Mouse (Mus musculus) liver, postnatal 0 days (tissue): ENCODE measurements at regions not wholly inside any gene's neighbourhood (a gene's known extent, or its start where the extent isn't known, plus 50 kb on each side); places are given as distances from the start of the nearest gene placed in this dataset.

Source experiments
- CTCF ChIP-seq: sonication (generic); IDR thresholded peaks from 2 replicates; pipeline ENCODE4 v1.5.1; 2016; ENCODE audit warnings: antibody characterized with exemption, low read depth
- EP300 ChIP-seq: IDR thresholded peaks from 2 replicates; pipeline ENCODE4 v1.6.1; 2016; ENCODE audit warnings: antibody characterized with exemption, low read depth, mild to moderate bottlenecking

DNA sequence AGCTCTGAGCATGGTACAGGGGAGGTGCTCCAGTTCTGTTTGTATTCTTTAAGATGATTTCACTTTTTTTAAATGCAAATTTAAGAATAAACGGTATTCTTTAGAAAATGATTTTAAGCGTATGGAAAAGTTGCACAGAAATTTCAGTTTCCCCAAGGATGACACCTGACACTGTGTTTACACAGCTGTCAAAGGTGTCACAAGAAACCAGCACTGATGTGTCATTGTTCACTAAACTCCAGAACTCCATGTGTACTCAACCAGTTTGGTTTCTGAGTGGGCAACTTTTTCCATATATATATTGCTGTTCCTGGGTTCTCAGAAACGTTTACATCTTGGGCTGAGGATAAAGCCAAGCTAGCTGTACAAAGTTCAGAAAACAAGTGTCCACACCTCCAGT, 265.0 kb upstream of the Ank start:
- no peak for TF ChIP-seq CTCF
- no peak for TF ChIP-seq EP300
